Mouse (Mus musculus): Measurements from ENCODE around the gene Copa. TPM values are rescaled to one million over a fixed set of nuclear protein-coding genes. Genes with fewer than 3 reads are reported as not detected.
A peak's percentile ranks its signal among the peaks of the same experiment; 100 is the strongest.

Copa gene
- polyA plus RNA-seq (2014; fragmentation: Nextera tagmentation; extraction: Ambion mirVana) = 182 and 187 TPM in 2 replicates

GRCm38 (mm10) chr1:172082101-172082898, at the start of gene Copa, which contains the start of gene Ncstn:
Gene Copa, plus strand, starts transcription at chr1:172082529.
Gene Ncstn, minus strand, starts transcription at chr1:172082795.
- peak; percentile 95 for DNase-seq (ENCODE audit: low spot score)
- under 1% methylated on average over 40 of the region's 40 CpGs for WGBS

GRCm38 (mm10) chr1:172046410-172046809, 35.9 kb upstream of the Copa start:
- ATAC-seq (replicated peaks; ENCODE audit: low FRiP score) (no peak), DNase-seq (ENCODE audit: low spot score) (no peak)
- H3K4me2 ChIP-seq (ENCODE audit: low read depth, low read length, severe bottlenecking) = no peak overlapping the region
- peak overlapping the region; percentile 40 for H3K9ac ChIP-seq (ENCODE audit: low read length)
- peaks cover 9% of the 10 kb centered on the region; the same call in 1 of the 2 replicates for H3K4me1 ChIP-seq (replicated peaks; ENCODE audit: control insufficient read depth, insufficient read depth, low read length)
- 75% methylated on average over 8 of the region's 8 CpGs for WGBS
- no peaks in the 10 kb centered on the region for H3K36me3 ChIP-seq (ENCODE audit: control insufficient read depth, insufficient read depth, low read length)
- no peaks in the 10 kb centered on the region for H3K9me3 ChIP-seq (ENCODE audit: control insufficient read depth, low read length)
- H3K4me3 ChIP-seq (ENCODE audit: low read depth, low read length) = no peak overlapping the region
- H3K27ac ChIP-seq (ENCODE audit: low read depth, low read length) = no peak overlapping the region
- no peaks in the 10 kb centered on the region; the same call in 1 of the 2 replicates for H3K27me3 ChIP-seq (ENCODE audit: control insufficient read depth, insufficient read depth, low read length)

More at GRCm38 (mm10) chr1:172082101-172082898, at the start of gene Copa, which contains the start of gene Ncstn:
- peak within 1 kb of the TSS; percentile 78 for H3K4me3 ChIP-seq (ENCODE audit: low read depth, low read length)
- no peaks in the 10 kb centered on the region for H3K9me3 ChIP-seq (ENCODE audit: control insufficient read depth, low read length)
- H3K4me2 ChIP-seq (ENCODE audit: low read depth, low read length, severe bottlenecking) = peak within 1 kb of the TSS; percentile 71
- H3K9ac ChIP-seq (ENCODE audit: low read length) = peak within 1 kb of the TSS; percentile 79
- ATAC-seq (replicated peaks; ENCODE audit: low FRiP score) = peak; percentile 98
- peak within 1 kb of the TSS; percentile 65; the same call in 1 of the 2 replicates for H3K27ac ChIP-seq (ENCODE audit: low read depth, low read length)
- H3K36me3 ChIP-seq (ENCODE audit: control insufficient read depth, insufficient read depth, low read length) = no peaks in the 10 kb centered on the region; the same call in 1 of the 2 replicates
- H3K4me1 ChIP-seq (replicated peaks; ENCODE audit: control insufficient read depth, insufficient read depth, low read length) = no peaks in the 10 kb centered on the region; the same call in 1 of the 2 replicates
- H3K27me3 ChIP-seq (ENCODE audit: control insufficient read depth, insufficient read depth, low read length) = no peaks in the 10 kb centered on the region

- Histone ChIP-seq H3K9ac (ENCODE audit: low read length) (peak overlapping the region; percentile 40), H3K4me2 (ENCODE audit: low read depth, low read length, severe bottlenecking) (no peak overlapping the region), H3K9me3 (ENCODE audit: control insufficient read depth, low read length) (no peaks in the 10 kb centered on the region), H3K27me3 (ENCODE audit: control insufficient read depth, insufficient read depth, low read length) (no peaks in the 10 kb centered on the region; the same call in 1 of the 2 replicates), H3K27ac (ENCODE audit: low read depth, low read length) (no peak overlapping the region), H3K36me3 (ENCODE audit: control insufficient read depth, insufficient read depth, low read length) (no peaks in the 10 kb centered on the region), H3K4me3 (ENCODE audit: low read depth, low read length) (no peak overlapping the region), H3K4me1 (replicated peaks; ENCODE audit: control insufficient read depth, insufficient read depth, low read length) (peaks cover 9% of the 10 kb centered on the region; the same call in 1 of the 2 replicates)
- DNase-seq (ENCODE audit: low spot score) (peak; percentile 90), ATAC-seq (replicated peaks; ENCODE audit: low FRiP score) (peak; percentile 23)
- 13% methylated on average over 5 of the region's 5 CpGs for WGBS
These were observed 35.4 kb upstream of the Copa start for GRCm38 (mm10) chr1:172046938-172047337.

- Histone ChIP-seq H3K27me3 (ENCODE audit: control insufficient read depth, insufficient read depth, low read length) (peaks cover 3% of the 10 kb centered on the region; the same call in 1 of the 2 replicates), H3K4me2 (ENCODE audit: low read depth, low read length, severe bottlenecking) (peak overlapping the region; percentile 30; the same call in 1 of the 2 replicates), H3K9me3 (ENCODE audit: control insufficient read depth, low read length) (no peaks in the 10 kb centered on the region), H3K27ac (ENCODE audit: low read depth, low read length) (peak overlapping the region; percentile 84), H3K4me3 (ENCODE audit: low read depth, low read length) (no peak overlapping the region), H3K9ac (ENCODE audit: low read length) (peak overlapping the region; percentile 21), H3K4me1 (replicated peaks; ENCODE audit: control insufficient read depth, insufficient read depth, low read length) (peaks cover 12% of the 10 kb centered on the region; the same call in 1 of the 2 replicates), H3K36me3 (ENCODE audit: control insufficient read depth, insufficient read depth, low read length) (no peaks in the 10 kb centered on the region)
- 13% methylated on average over 6 of the region's 6 CpGs for WGBS
- ATAC-seq (replicated peaks; ENCODE audit: low FRiP score) (peak; percentile 79), DNase-seq (ENCODE audit: low spot score) (no peak)
These were observed 34.0 kb upstream of the Copa start for GRCm38 (mm10) chr1:172048241-172048734.

GRCm38 (mm10) chr1:172049131-172049782, 33.1 kb upstream of the Copa start:
- Histone ChIP-seq H3K9ac (ENCODE audit: low read length) (peak overlapping the region; percentile 21), H3K9me3 (ENCODE audit: control insufficient read depth, low read length) (no peaks in the 10 kb centered on the region), H3K4me3 (ENCODE audit: low read depth, low read length) (no peak overlapping the region), H3K4me2 (ENCODE audit: low read depth, low read length, severe bottlenecking) (peak overlapping the region; percentile 21; the same call in 1 of the 2 replicates), H3K27me3 (ENCODE audit: control insufficient read depth, insufficient read depth, low read length) (peaks cover 11% of the 10 kb centered on the region), H3K36me3 (ENCODE audit: control insufficient read depth, insufficient read depth, low read length) (no peaks in the 10 kb centered on the region), H3K4me1 (replicated peaks; ENCODE audit: control insufficient read depth, insufficient read depth, low read length) (peaks cover 18% of the 10 kb centered on the region; the same call in 1 of the 2 replicates), H3K27ac (ENCODE audit: low read depth, low read length) (peak overlapping the region; percentile 69)
- 22% methylated on average over 13 of the region's 13 CpGs for WGBS
- peak; percentile 16; the same call in 1 of the 2 replicates for ATAC-seq (replicated peaks; ENCODE audit: low FRiP score)
- no peak for DNase-seq (ENCODE audit: low spot score)

GRCm38 (mm10) chr1:172052766-172053279, 29.5 kb upstream of the Copa start:
- Histone ChIP-seq H3K4me3 (ENCODE audit: low read depth, low read length) (no peak overlapping the region), H3K4me2 (ENCODE audit: low read depth, low read length, severe bottlenecking) (peak overlapping the region; percentile 29; the same call in 1 of the 2 replicates), H3K9me3 (ENCODE audit: control insufficient read depth, low read length) (no peaks in the 10 kb centered on the region), H3K36me3 (ENCODE audit: control insufficient read depth, insufficient read depth, low read length) (no peaks in the 10 kb centered on the region), H3K4me1 (replicated peaks; ENCODE audit: control insufficient read depth, insufficient read depth, low read length) (peaks cover 20% of the 10 kb centered on the region; the same call in 1 of the 2 replicates), H3K9ac (ENCODE audit: low read length) (no peak overlapping the region; the same call in 1 of the 2 replicates), H3K27me3 (ENCODE audit: control insufficient read depth, insufficient read depth, low read length) (peaks cover 15% of the 10 kb centered on the region), H3K27ac (ENCODE audit: low read depth, low read length) (no peak overlapping the region)
- DNase-seq (ENCODE audit: low spot score) (no peak), ATAC-seq (replicated peaks; ENCODE audit: low FRiP score) (no peak)
- 5% methylated on average over 10 of the region's 10 CpGs for WGBS

GRCm38 (mm10) chr1:172053541-172054440, 28.5 kb upstream of the Copa start:
- Histone ChIP-seq H3K27me3 (ENCODE audit: control insufficient read depth, insufficient read depth, low read length) (peaks cover 15% of the 10 kb centered on the region), H3K4me3 (ENCODE audit: low read depth, low read length) (peak overlapping the region; percentile 40), H3K9me3 (ENCODE audit: control insufficient read depth, low read length) (no peaks in the 10 kb centered on the region), H3K27ac (ENCODE audit: low read depth, low read length) (no peak overlapping the region), H3K36me3 (ENCODE audit: control insufficient read depth, insufficient read depth, low read length) (no peaks in the 10 kb centered on the region), H3K4me1 (replicated peaks; ENCODE audit: control insufficient read depth, insufficient read depth, low read length) (peaks cover 21% of the 10 kb centered on the region; the same call in 1 of the 2 replicates), H3K4me2 (ENCODE audit: low read depth, low read length, severe bottlenecking) (peak overlapping the region; percentile 73), H3K9ac (ENCODE audit: low read length) (peak overlapping the region; percentile 60)
- peak; percentile 63 for DNase-seq (ENCODE audit: low spot score)
- WGBS = 2% methylated on average over 42 of the region's 42 CpGs
- no peak for ATAC-seq (replicated peaks; ENCODE audit: low FRiP score)

Data from forebrain, embryonic 11.5 days (tissue).